In the genomic region with DNA sequence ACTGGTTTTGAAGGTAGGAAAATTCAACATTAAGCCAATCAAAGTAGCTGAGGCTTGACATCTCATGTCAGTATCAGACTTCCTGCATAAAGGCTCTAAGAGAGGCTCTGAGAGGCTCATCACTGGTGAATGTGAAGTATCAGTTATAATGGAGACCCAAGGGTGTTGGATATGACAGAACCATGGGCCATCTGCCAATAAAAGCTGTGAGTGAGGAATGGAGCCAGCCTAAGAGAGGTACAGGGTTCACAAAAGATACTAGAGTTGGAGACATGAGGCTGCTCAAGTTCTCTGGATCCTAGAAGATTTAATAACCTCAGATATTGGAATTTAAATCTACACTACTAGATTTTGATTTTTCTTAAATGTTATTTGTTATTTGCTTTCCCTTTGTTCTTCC, we compare ENCODE assay signal across 33 mouse cellular contexts.
"Had no signal": no experiment of that assay in that cellular context is flagged by ENCODE, and none has a peak within 500 bp of the region (broad histone marks: within the 10 kb centered on the region; RNA-seq: fewer than 3 reads in every experiment).

No protein-coding gene starts in this region.

- H3K4me1 ChIP-seq: limb, embryonic 10.5 days; limb, embryonic 12.5 days; limb, embryonic 13.5 days; limb, embryonic 15.5 days; liver, embryonic 12.5 days; liver, embryonic 13.5 days; liver, embryonic 15.5 days; lung, embryonic 15.5 days; megakaryocyte, embryonic 14.5 days; midbrain, embryonic 13.5 days; midbrain, embryonic 15.5 days; neural tube, embryonic 12.5 days; neural tube, embryonic 13.5 days had no signal

- ATAC-seq: liver, embryonic 12.5 days; liver, postnatal 0 days; lung, postnatal 0 days; midbrain, embryonic 13.5 days; midbrain, embryonic 15.5 days; midbrain, embryonic 16.5 days had no signal

- H3K9me3 ChIP-seq: limb, embryonic 10.5 days; limb, embryonic 12.5 days; limb, embryonic 13.5 days; limb, embryonic 15.5 days; liver, embryonic 12.5 days; liver, embryonic 13.5 days; liver, embryonic 15.5 days; lung, embryonic 15.5 days; megakaryocyte, embryonic 14.5 days; midbrain, embryonic 10.5 days; midbrain, embryonic 12.5 days; midbrain, embryonic 13.5 days; midbrain, embryonic 15.5 days; neural tube, embryonic 12.5 days; neural tube, embryonic 13.5 days had no signal

- H3K27ac ChIP-seq: limb, embryonic 10.5 days; limb, embryonic 12.5 days; limb, embryonic 13.5 days; limb, embryonic 15.5 days; liver, embryonic 12.5 days; liver, embryonic 13.5 days; liver, embryonic 14.5 days; liver, embryonic 15.5 days; lung, embryonic 15.5 days; macrophage; midbrain, embryonic 10.5 days; midbrain, embryonic 12.5 days; midbrain, embryonic 13.5 days; midbrain, embryonic 15.5 days; neural tube, embryonic 12.5 days; neural tube, embryonic 13.5 days had no signal

- H3K9ac ChIP-seq: limb, embryonic 12.5 days; limb, embryonic 13.5 days; limb, embryonic 15.5 days; liver, embryonic 12.5 days; liver, embryonic 13.5 days; liver, embryonic 14.5 days; liver, embryonic 15.5 days; liver, postnatal 0 days; lung, embryonic 14.5 days; lung, embryonic 15.5 days; midbrain, embryonic 12.5 days; midbrain, embryonic 13.5 days; midbrain, embryonic 15.5 days; neural tube, embryonic 12.5 days; neural tube, embryonic 13.5 days had no signal

- H3K4me3 ChIP-seq: limb, embryonic 10.5 days; limb, embryonic 12.5 days; limb, embryonic 13.5 days; limb, embryonic 15.5 days; liver, embryonic 12.5 days; liver, embryonic 13.5 days; liver, embryonic 15.5 days; lung, embryonic 15.5 days; megakaryocyte, embryonic 14.5 days; midbrain, embryonic 10.5 days; midbrain, embryonic 12.5 days; midbrain, embryonic 13.5 days; midbrain, embryonic 15.5 days; myocyte; neural tube, embryonic 12.5 days; neural tube, embryonic 13.5 days had no signal

- H3K36me3 ChIP-seq: limb, embryonic 10.5 days; limb, embryonic 12.5 days; limb, embryonic 13.5 days; limb, embryonic 15.5 days; liver, embryonic 12.5 days; liver, embryonic 13.5 days; liver, embryonic 15.5 days; lung, embryonic 15.5 days; midbrain, embryonic 10.5 days; midbrain, embryonic 12.5 days; midbrain, embryonic 13.5 days; midbrain, embryonic 15.5 days; neural tube, embryonic 12.5 days; neural tube, embryonic 13.5 days had no signal

- DNase-seq: left cerebral cortex, postnatal 4 days; liver; liver, embryonic 13.5 days; liver, postnatal 0 days; lung, adult 18-20 months; lung, adult 2 months; lung, embryonic 14.5 days; lung, postnatal 10 days; lung, postnatal 14 days; lung, postnatal 36 days; lung, postnatal 4 days; midbrain, embryonic 14.5 days had no signal

- H3K4me2 ChIP-seq: limb, embryonic 12.5 days; limb, embryonic 13.5 days; limb, embryonic 15.5 days; liver, embryonic 11.5 days; liver, embryonic 12.5 days; liver, embryonic 13.5 days; liver, embryonic 15.5 days; lung, embryonic 14.5 days; lung, embryonic 15.5 days; midbrain, embryonic 11.5 days; midbrain, embryonic 12.5 days; midbrain, embryonic 13.5 days; midbrain, embryonic 15.5 days; neural tube, embryonic 12.5 days; neural tube, embryonic 13.5 days had no signal

- H3K27me3 ChIP-seq: liver, embryonic 12.5 days; liver, embryonic 13.5 days; liver, embryonic 15.5 days; lung, embryonic 15.5 days; megakaryocyte, embryonic 14.5 days; midbrain, embryonic 12.5 days; midbrain, embryonic 13.5 days; midbrain, embryonic 15.5 days; neural tube, embryonic 12.5 days; neural tube, embryonic 13.5 days had no signal
